10 mouse cellular contexts compared by ENCODE assay signal in genomic region chr5:3494452-3495187, GRCm38 (mm10). TPM values are rescaled to one million over a fixed set of nuclear protein-coding genes. Genes with fewer than 3 reads are reported as not detected.
DNase-seq lines count a peak whose midpoint lies in the region; ATAC-seq lines count a peak whose summit lies in the region.
"Had no signal": no experiment of that assay in that cellular context is flagged by ENCODE, and none has a peak within 500 bp of the region (broad histone marks: within the 10 kb centered on the region; RNA-seq: fewer than 3 reads in every experiment).

No protein-coding gene starts in this region.

- ATAC-seq in activated CD4-positive, CD25-positive, alpha-beta regulatory T cell, adult 4 months = peak; percentile 69
- ATAC-seq in megakaryocyte, adult 5-6 weeks (ENCODE audit: poor library complexity, severe bottlenecking) = peak; percentile 76
- ATAC-seq in frontal cortex, adult (ENCODE audit: low TSS enrichment) = no peak
- ATAC-seq: hindbrain, embryonic 16.5 days had no signal

- DNase-seq in 3134 (ENCODE audit: extremely low read depth, insufficient read length, low spot score) = peak; percentile 71
- DNase-seq in 3T3-L1 (ENCODE audit: low read depth, low spot score) = peak; percentile 82
- no peak for DNase-seq in gastrocnemius, postnatal 4 days (ENCODE audit: low spot score in 2 of 2)
- no peak for DNase-seq in retina, postnatal 1 day
- DNase-seq: kidney, postnatal 4 days; lung, embryonic 14.5 days had no signal

RNA-seq across cellular contexts. Expression of gene Fam133b, which starts 49.0 kb away (rescaled TPM):
- 10 to 100 TPM; 38.1 to 52.1 TPM for polyA plus RNA-seq in activated CD4-positive, CD25-positive, alpha-beta regulatory T cell, adult 4 months (2017; shearing (Covaris generic))
- 37.1 and 39.5 TPM in 2 replicates for total RNA-seq in megakaryocyte, adult 5-6 weeks (2015)
- 47.1 and 50.9 TPM in 2 replicates for total RNA-seq in megakaryocyte, adult 5-6 weeks (2017)
- total RNA-seq in gastrocnemius, postnatal 4 days (2021) = 10 to 100 TPM; 26.9 to 33.7 TPM

Comparison
In these comparisons a context has a peak if more than half of its experiments do, and no peak if none do; other contexts are left out.
1. DNase-seq: peak in 3134 (single experiment) and 3T3-L1 (single experiment); none in gastrocnemius, postnatal 4 days (0 of 2) and retina, postnatal 1 day (single experiment).